Mouse (Mus musculus) ES-Bruce4 (cell line): ENCODE results near the gene 2210016L21Rik. TPM values are rescaled to one million over a fixed set of nuclear protein-coding genes. Genes with fewer than 3 reads are reported as not detected.

ENCODE experiments used
- H3K27ac ChIP-seq: 2 replicates; pipeline ENCODE4 v1.5.1; 2012; ENCODE audit warnings: low read length, inconsistent platforms; ENCODE audit not compliant: insufficient read depth
- H3K27me3 ChIP-seq: 2 replicates; pipeline ENCODE4 v1.6.1; 2012; ENCODE audit warnings: mild to moderate bottlenecking, low read length, inconsistent platforms; ENCODE audit not compliant: control insufficient read depth, poor library complexity, insufficient read depth, severe bottlenecking
- H3K36me3 ChIP-seq: 2 replicates; pipeline ENCODE4 v1.6.1; 2012; ENCODE audit warnings: inconsistent platforms, mild to moderate bottlenecking, low read length, moderate library complexity; ENCODE audit not compliant: control insufficient read depth, poor library complexity, insufficient read depth, severe bottlenecking
- H3K4me1 ChIP-seq: one replicate; pipeline ENCODE4 v1.8.1; 2011; ENCODE audit warnings: low read length; ENCODE audit not compliant: control insufficient read depth, insufficient read depth
- H3K4me3 ChIP-seq: 2 replicates; pipeline ENCODE4 v1.5.1; 2011; ENCODE audit warnings: low read depth, mild to moderate bottlenecking, low read length
- H3K9ac ChIP-seq: 2 replicates; pipeline ENCODE4 v1.6.1; 2012; ENCODE audit warnings: low read depth, mild to moderate bottlenecking, inconsistent platforms; ENCODE audit not compliant: poor library complexity, severe bottlenecking
- H3K9me3 ChIP-seq: replicated peaks from 2 replicates; pipeline ENCODE4 v1.6.1; 2012; ENCODE audit warnings: mild to moderate bottlenecking, low read length, inconsistent platforms; ENCODE audit not compliant: control insufficient read depth, poor library complexity, insufficient read depth, severe bottlenecking
- CTCF ChIP-seq: IDR thresholded peaks from one replicate; pipeline ENCODE4 v1.8.1; 2011; ENCODE audit warnings: low read depth, low read length
- EP300 ChIP-seq: IDR thresholded peaks from 2 replicates; pipeline ENCODE4 v1.6.1; 2011; ENCODE audit warnings: low read depth, low read length; ENCODE audit not compliant: insufficient read depth
- POLR2A ChIP-seq: IDR thresholded peaks from one replicate; pipeline ENCODE4 v1.8.1; 2011; ENCODE audit warnings: low read length; ENCODE audit not compliant: insufficient read depth
- polyA plus RNA-seq: library from polyadenylated mRNA; stranded (reverse); fragments of >200 nt; gene quantifications from 2 replicates; pipeline ENCODE4 v1.2.4, GENCODE M21; 2011; ENCODE audit warnings: low read depth; ENCODE audit not compliant: missing spikeins, insufficient read depth, insufficient read length

Gene 2210016L21Rik
- polyA plus RNA-seq, 1 experiment, result 22.8 TPM

GRCm38 (mm10) chr5:114997327-114997726 lies 55.4 kb downstream of the 2210016L21Rik start:
- H3K4me1 ChIP-seq, result peaks cover 3% of the 10 kb centered on the region
- H3K4me3 ChIP-seq, result no peak overlapping the region
- H3K9me3 ChIP-seq, result no peaks in the 10 kb centered on the region
- H3K36me3 ChIP-seq, result no peaks in the 10 kb centered on the region
- H3K9ac ChIP-seq, result no peak overlapping the region
- TF ChIP-seq EP300 (no peak), POLR2A (no peak), CTCF (no peak)
- no peaks in the 10 kb centered on the region for H3K27me3 ChIP-seq
- no peak overlapping the region for H3K27ac ChIP-seq

Other genes starting within 250 kb of the 2210016L21Rik start
- 11.2 and 11.5 TPM in 2 replicates for gene Tchp, start 234.4 kb upstream of the 2210016L21Rik start, polyA plus RNA-seq
- 70.6 and 71.8 TPM in 2 replicates for gene Ankrd13a, start 167.5 kb upstream of the 2210016L21Rik start, polyA plus RNA-seq
- 42.0 and 43.6 TPM in 2 replicates for gene Git2, start 166.6 kb upstream of the 2210016L21Rik start, polyA plus RNA-seq
- 36.3 and 40.7 TPM in 2 replicates for gene 1500011B03Rik, start 118.7 kb upstream of the 2210016L21Rik start, polyA plus RNA-seq
- gene 4930519G04Rik, start 88.5 kb upstream of the 2210016L21Rik start, polyA plus RNA-seq, result not detected in 2 replicates
- 0.21 TPM in 1 of 2 replicates, not detected in the other for gene Gm9936, start 83.5 kb upstream of the 2210016L21Rik start, polyA plus RNA-seq
- gene Oasl2, start 45.2 kb upstream of the 2210016L21Rik start, polyA plus RNA-seq, result 42.0 and 42.3 TPM in 2 replicates
- gene Oasl1, start 18.9 kb upstream of the 2210016L21Rik start, polyA plus RNA-seq, result not detected in 2 replicates
- 1.3 and 1.9 TPM in 2 replicates for gene Hnf1a, start 28.9 kb downstream of the 2210016L21Rik start, polyA plus RNA-seq
- 69.2 and 80.9 TPM in 2 replicates for gene Sppl3, start 69.0 kb downstream of the 2210016L21Rik start, polyA plus RNA-seq
- not detected in 2 replicates for gene Gm10401, start 156.1 kb downstream of the 2210016L21Rik start, polyA plus RNA-seq
- gene Acads, start 177.2 kb downstream of the 2210016L21Rik start, polyA plus RNA-seq, result 44.8 and 52.1 TPM in 2 replicates
- 35.5 and 36.9 TPM in 2 replicates for gene Unc119b, start 192.8 kb downstream of the 2210016L21Rik start, polyA plus RNA-seq
- 137 and 139 TPM in 2 replicates for gene Mlec, start 216.0 kb downstream of the 2210016L21Rik start, polyA plus RNA-seq